ENCODE assay signal across 11 mouse cellular contexts in the genomic region with DNA sequence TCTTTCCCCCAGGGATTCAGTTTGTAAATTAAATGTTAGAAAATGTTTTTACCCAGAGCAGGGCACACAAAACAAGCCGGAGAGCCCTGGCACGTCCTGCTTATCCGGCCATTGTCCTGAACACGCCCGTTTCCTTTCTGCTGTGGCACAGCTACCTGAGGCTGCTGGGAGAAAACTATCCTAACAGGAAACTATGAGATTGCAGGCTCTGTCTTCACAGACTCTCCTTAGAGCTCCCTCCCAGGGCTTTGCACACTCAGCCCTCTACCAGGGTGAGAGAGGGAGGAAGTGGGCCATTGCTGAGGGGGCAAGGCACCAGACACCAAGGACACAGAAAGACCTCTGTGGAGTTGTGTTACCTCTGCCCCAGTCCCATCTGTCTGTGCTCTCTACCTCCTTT. TPM values are rescaled to one million over a fixed set of nuclear protein-coding genes. Genes with fewer than 3 reads are reported as not detected.
DNase-seq lines count a peak whose midpoint lies in the region; ATAC-seq and TF ChIP-seq lines count a peak whose summit lies in the region.
"Had no signal": no experiment of that assay in that cellular context is flagged by ENCODE, and none has a peak within 500 bp of the region (broad histone marks: within the 10 kb centered on the region; RNA-seq: fewer than 3 reads in every experiment).

No protein-coding gene starts in this region.

- H3K27me3 ChIP-seq in intestine, embryonic 15.5 days (replicated peaks), result no peaks in the 10 kb centered on the region
- no peaks in the 10 kb centered on the region for H3K27me3 ChIP-seq in intestine, postnatal 0 days (replicated peaks; ENCODE audit: control insufficient read depth, insufficient read depth, low read length)
- no peaks in the 10 kb centered on the region for H3K27me3 ChIP-seq in embryonic facial prominence, embryonic 12.5 days
- H3K27me3 ChIP-seq in intestine, embryonic 16.5 days (replicated peaks; ENCODE audit: control insufficient read depth, insufficient read depth, low read length), result no peaks in the 10 kb centered on the region

- peaks cover 18% of the 10 kb centered on the region for H3K4me1 ChIP-seq in intestine, embryonic 15.5 days (replicated peaks)
- H3K4me1 ChIP-seq in intestine, postnatal 0 days (replicated peaks; ENCODE audit: control insufficient read depth, insufficient read depth, low read length), result peaks cover 22% of the 10 kb centered on the region
- H3K4me1 ChIP-seq in embryonic facial prominence, embryonic 12.5 days, result peaks cover 23% of the 10 kb centered on the region; the same call in 1 of the 2 replicates
- H3K4me1 ChIP-seq in intestine, embryonic 16.5 days (ENCODE audit: control insufficient read depth, insufficient read depth, low read length), result peaks cover 39% of the 10 kb centered on the region
- H3K4me1 ChIP-seq: forebrain, embryonic 12.5 days had no signal

- DNase-seq in lung, postnatal 10 days, result peak; percentile 72
- no peak for DNase-seq in cerebellum, postnatal 4 days (ENCODE audit: low spot score in 2 of 2)
- DNase-seq in natural killer cell, adult 2 months (ENCODE audit: low spot score in 2 of 2), result no peak
- DNase-seq: cerebellum, adult 11 months had no signal

- no peak for ATAC-seq in intestine, embryonic 15.5 days
- no peak for ATAC-seq in intestine, postnatal 0 days
- ATAC-seq in embryonic facial prominence, embryonic 12.5 days (ENCODE audit: insufficient number of reproducible peaks, insufficient read depth, low FRiP score, low TSS enrichment), result no peak
- no peak for ATAC-seq in intestine, embryonic 16.5 days
- no peak for ATAC-seq in inflammation-experienced regulatory T-cells, adult 6 months

- H3K27ac ChIP-seq in intestine, embryonic 15.5 days, result peak overlapping the region; percentile 36; the same call in 1 of the 2 replicates
- H3K27ac ChIP-seq in intestine, postnatal 0 days (ENCODE audit: low read depth, low read length), result no peak overlapping the region; the same call in 1 of the 2 replicates
- peak overlapping the region; percentile 54 for H3K27ac ChIP-seq in embryonic facial prominence, embryonic 12.5 days
- H3K27ac ChIP-seq in intestine, embryonic 16.5 days (ENCODE audit: low read length), result 0 out of 2 replicates have a peak overlapping the region, but pooled peaks have one; percentile 5
- H3K27ac ChIP-seq: forebrain, embryonic 12.5 days had no signal

- H3K9ac ChIP-seq in intestine, embryonic 15.5 days, result no peak overlapping the region
- H3K9ac ChIP-seq in intestine, postnatal 0 days (ENCODE audit: low read depth, low read length), result no peak overlapping the region
- H3K9ac ChIP-seq in embryonic facial prominence, embryonic 12.5 days, result no peak overlapping the region
- no peak overlapping the region for H3K9ac ChIP-seq in intestine, embryonic 16.5 days (ENCODE audit: low read depth, low read length)
- H3K9ac ChIP-seq: forebrain, embryonic 12.5 days had no signal

- WGBS in intestine, embryonic 15.5 days, result 64% methylated on average over 5 of the region's 5 CpGs
- whole genome bisulfite sequencing in intestine, postnatal 0 days, result 40% methylated on average over 5 of the region's 5 CpGs
- WGBS in embryonic facial prominence, embryonic 12.5 days, result 62% methylated on average over 5 of the region's 5 CpGs
- WGBS in intestine, embryonic 16.5 days, result 56% methylated on average over 5 of the region's 5 CpGs

- H3K4me3 ChIP-seq in intestine, embryonic 15.5 days (replicated peaks), result no peak overlapping the region
- no peak overlapping the region for H3K4me3 ChIP-seq in intestine, postnatal 0 days (ENCODE audit: low read depth, low read length)
- no peak overlapping the region for H3K4me3 ChIP-seq in embryonic facial prominence, embryonic 12.5 days
- no peak overlapping the region for H3K4me3 ChIP-seq in intestine, embryonic 16.5 days (ENCODE audit: low read length)
- H3K4me3 ChIP-seq: forebrain, embryonic 12.5 days had no signal

- no peak for TF ChIP-seq CTCF in intestine, postnatal 0 days (IDR thresholded peaks at IDR 0.05; ENCODE audit: low read depth)

- no peak overlapping the region for H3K4me2 ChIP-seq in intestine, embryonic 15.5 days (replicated peaks)
- no peak overlapping the region for H3K4me2 ChIP-seq in intestine, postnatal 0 days (replicated peaks; ENCODE audit: low read depth)
- H3K4me2 ChIP-seq in embryonic facial prominence, embryonic 12.5 days (replicated peaks), result no peak overlapping the region
- no peak overlapping the region for H3K4me2 ChIP-seq in intestine, embryonic 16.5 days (ENCODE audit: low read depth, low read length)
- H3K4me2 ChIP-seq: forebrain, embryonic 12.5 days had no signal

- no peaks in the 10 kb centered on the region for H3K9me3 ChIP-seq in intestine, embryonic 15.5 days
- H3K9me3 ChIP-seq in intestine, postnatal 0 days (ENCODE audit: control insufficient read depth), result no peaks in the 10 kb centered on the region
- no peaks in the 10 kb centered on the region for H3K9me3 ChIP-seq in embryonic facial prominence, embryonic 12.5 days
- no peaks in the 10 kb centered on the region for H3K9me3 ChIP-seq in intestine, embryonic 16.5 days (ENCODE audit: control insufficient read depth, low read length)
- H3K9me3 ChIP-seq: forebrain, embryonic 12.5 days had no signal

- no peaks in the 10 kb centered on the region for H3K36me3 ChIP-seq in intestine, embryonic 15.5 days
- no peaks in the 10 kb centered on the region for H3K36me3 ChIP-seq in intestine, postnatal 0 days (ENCODE audit: control insufficient read depth, insufficient read depth)
- no peaks in the 10 kb centered on the region for H3K36me3 ChIP-seq in embryonic facial prominence, embryonic 12.5 days
- H3K36me3 ChIP-seq in intestine, embryonic 16.5 days (ENCODE audit: control insufficient read depth, insufficient read depth, low read length), result no peaks in the 10 kb centered on the region
- H3K36me3 ChIP-seq: forebrain, embryonic 12.5 days had no signal

RNA-seq across cellular contexts. Expression of a gene that starts 8.9 kb away (rescaled TPM):
- 69.1 and 71.4 TPM in 2 replicates for polyA plus RNA-seq in intestine, embryonic 15.5 days (2015; fragmentation: Nextera tagmentation; extraction: Ambion mirVana)
- polyA plus RNA-seq in intestine, postnatal 0 days (2015; fragmentation: Nextera tagmentation; extraction: Ambion mirVana), result 108 and 109 TPM in 2 replicates
- 49.4 and 51.9 TPM in 2 replicates for polyA plus RNA-seq in embryonic facial prominence, embryonic 12.5 days (2016; fragmentation: Nextera tagmentation; extraction: Ambion mirVana)
- polyA plus RNA-seq in intestine, embryonic 16.5 days (2015; fragmentation: Nextera tagmentation; extraction: Ambion mirVana), result 90.0 and 95.3 TPM in 2 replicates
- polyA plus RNA-seq in inflammation-experienced regulatory T-cells, adult 6 months (2017; shearing (Covaris generic)), result 10 to 100 TPM; 23.3 to 28.5 (median 24.7) TPM

RNA-seq across cellular contexts. Expression of a gene that starts 19.8 kb away (rescaled TPM):
- 2.6 and 3.3 TPM in 2 replicates for polyA plus RNA-seq in intestine, embryonic 15.5 days (2015; fragmentation: Nextera tagmentation; extraction: Ambion mirVana)
- polyA plus RNA-seq in intestine, postnatal 0 days (2015; fragmentation: Nextera tagmentation; extraction: Ambion mirVana), result 16.9 and 19.0 TPM in 2 replicates
- 0.52 and 1.1 TPM in 2 replicates for polyA plus RNA-seq in embryonic facial prominence, embryonic 12.5 days (2016; fragmentation: Nextera tagmentation; extraction: Ambion mirVana)
- 5.0 and 7.6 TPM in 2 replicates for polyA plus RNA-seq in intestine, embryonic 16.5 days (2015; fragmentation: Nextera tagmentation; extraction: Ambion mirVana)
- not detected for polyA plus RNA-seq in inflammation-experienced regulatory T-cells, adult 6 months (2017; shearing (Covaris generic))

RNA-seq across cellular contexts. Expression of a gene that starts 26.6 kb away (rescaled TPM):
- polyA plus RNA-seq in intestine, embryonic 15.5 days (2015; fragmentation: Nextera tagmentation; extraction: Ambion mirVana), result 78.6 and 83.8 TPM in 2 replicates
- polyA plus RNA-seq in intestine, postnatal 0 days (2015; fragmentation: Nextera tagmentation; extraction: Ambion mirVana), result 104 and 110 TPM in 2 replicates
- polyA plus RNA-seq in embryonic facial prominence, embryonic 12.5 days (2016; fragmentation: Nextera tagmentation; extraction: Ambion mirVana), result 27.2 and 28.2 TPM in 2 replicates
- polyA plus RNA-seq in intestine, embryonic 16.5 days (2015; fragmentation: Nextera tagmentation; extraction: Ambion mirVana), result 106 and 107 TPM in 2 replicates
- polyA plus RNA-seq in inflammation-experienced regulatory T-cells, adult 6 months (2017; shearing (Covaris generic)), result under 1 TPM in 2 of 3 experiments, not detected in 1; 0.21 to 0.23 TPM

RNA-seq across cellular contexts. Expression of a gene that starts 40.3 kb away (rescaled TPM):
- polyA plus RNA-seq in intestine, embryonic 15.5 days (2015; fragmentation: Nextera tagmentation; extraction: Ambion mirVana), result 7.3 and 8.9 TPM in 2 replicates
- polyA plus RNA-seq in intestine, postnatal 0 days (2015; fragmentation: Nextera tagmentation; extraction: Ambion mirVana), result 31.4 and 37.0 TPM in 2 replicates
- polyA plus RNA-seq in embryonic facial prominence, embryonic 12.5 days (2016; fragmentation: Nextera tagmentation; extraction: Ambion mirVana), result 0.34 and 0.47 TPM in 2 replicates
- 13.2 and 19.1 TPM in 2 replicates for polyA plus RNA-seq in intestine, embryonic 16.5 days (2015; fragmentation: Nextera tagmentation; extraction: Ambion mirVana)
- polyA plus RNA-seq in inflammation-experienced regulatory T-cells, adult 6 months (2017; shearing (Covaris generic)), result not detected

RNA-seq across cellular contexts. Expression of a gene that starts 54.4 kb away (rescaled TPM):
- polyA plus RNA-seq in intestine, embryonic 15.5 days (2015; fragmentation: Nextera tagmentation; extraction: Ambion mirVana), result 0.14 TPM in 1 of 2 replicates, not detected in the other
- polyA plus RNA-seq in intestine, postnatal 0 days (2015; fragmentation: Nextera tagmentation; extraction: Ambion mirVana), result not detected in 2 replicates
- polyA plus RNA-seq in embryonic facial prominence, embryonic 12.5 days (2016; fragmentation: Nextera tagmentation; extraction: Ambion mirVana), result 0.20 and 0.29 TPM in 2 replicates
- polyA plus RNA-seq in intestine, embryonic 16.5 days (2015; fragmentation: Nextera tagmentation; extraction: Ambion mirVana), result 0.09 and 0.17 TPM in 2 replicates
- 1 to 10 TPM in 2 of 3 experiments, under 1 TPM in 1; 0.70 to 2.7 (median 2.6) TPM for polyA plus RNA-seq in inflammation-experienced regulatory T-cells, adult 6 months (2017; shearing (Covaris generic))
- polyA plus RNA-seq: forebrain, embryonic 12.5 days; liver, embryonic 16.5 days had no signal

Comparison
In these comparisons a context has a peak if more than half of its experiments do, and no peak if none do; other contexts are left out.
1. RNA of a gene that starts 26.6 kb away (polyA plus RNA-seq): 106 to 107 TPM in intestine, embryonic 16.5 days, 104 to 110 TPM in intestine, postnatal 0 days, 78.6 to 83.8 TPM in intestine, embryonic 15.5 days and 27.2 to 28.2 TPM in embryonic facial prominence, embryonic 12.5 days; 0.21 to 0.23 TPM in inflammation-experienced regulatory T-cells, adult 6 months; every median in the first group is over 10 times any median in the second.